Mouse (Mus musculus) embryonic fibroblast, embryonic 13.5 days (primary cell): ENCODE data around the gene Gm5483.
"Not testable (repeated sequence)": the region's sequence is repeated elsewhere in the genome, so short reads cannot be mapped to it uniquely, and the experiment has no call there.

Experiments used
- CTCF ChIP-seq: IDR thresholded peaks from 2 replicates; pipeline ENCODE4 v1.5.1; 2011; ENCODE audit warnings: mild to moderate bottlenecking, control low read depth, low read length, moderate library complexity, borderline replicate concordance; ENCODE audit not compliant: insufficient read depth
- POLR2A ChIP-seq: IDR thresholded peaks from 2 replicates; pipeline ENCODE4 v1.6.1; 2011; ENCODE audit warnings: low read depth, mild to moderate bottlenecking, control low read depth, low read length, moderate library complexity

GRCm38 (mm10) chr16:36205684-36206083, 21.7 kb downstream of the Gm5483 start:
- not testable (repeated sequence) for TF ChIP-seq CTCF, POLR2A
